Mouse (Mus musculus) megakaryocyte-erythroid progenitor cell, adult 5-6 weeks (primary cell): ENCODE data around the gene Klrb1. TPM values are rescaled to one million over a fixed set of nuclear protein-coding genes. Genes with fewer than 3 reads are reported as not detected.
A peak's percentile ranks its signal among the peaks of the same experiment; 100 is the strongest.

Experiments
- ATAC-seq: replicated peaks from 2 replicates; pipeline ENCODE4 v1.8.0; 2016; ENCODE audit warnings: mild to moderate bottlenecking, inconsistent platforms; ENCODE audit not compliant: severe bottlenecking, poor library complexity, low FRiP score, low TSS enrichment
- total RNA-seq, 2 experiments: library from RNA; stranded (forward) in 1 of 2; stranded (reverse) in 1 of 2; fragments of 200-1000, 215-1000 nt in 1 of 2; fragments of >200 nt in 1 of 2; fragmentation: Nextera tagmentation in 1 of 2; gene quantifications; 2 replicates each; pipeline ENCODE4 v1.2.3; 2014 to 2017

Gene Klrb1
- total RNA-seq, 2 experiments from 2014 or later = 2.4 TPM; not detected in 1

DNA sequence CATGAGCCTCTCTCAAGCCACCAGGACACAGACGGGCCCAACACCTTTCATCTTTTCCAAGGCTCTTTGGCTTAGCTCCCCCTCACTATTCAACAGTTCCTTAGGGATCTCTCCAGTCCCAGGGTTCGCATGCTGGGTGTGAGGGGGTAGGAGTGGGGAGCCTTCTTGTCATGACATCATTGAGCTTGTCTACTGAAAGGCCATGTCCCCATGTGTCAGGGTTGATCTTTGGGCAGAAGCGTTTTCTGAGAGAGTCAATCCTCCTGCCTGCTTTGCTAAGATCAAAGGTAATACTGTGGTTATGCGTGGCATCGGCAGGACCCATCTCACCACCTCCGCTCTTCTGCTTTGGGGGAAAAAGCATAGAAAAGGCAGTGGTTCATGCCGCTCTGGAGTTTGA, 14.6 kb upstream of the Klrb1 start:
- ATAC-seq = no peak

DNA sequence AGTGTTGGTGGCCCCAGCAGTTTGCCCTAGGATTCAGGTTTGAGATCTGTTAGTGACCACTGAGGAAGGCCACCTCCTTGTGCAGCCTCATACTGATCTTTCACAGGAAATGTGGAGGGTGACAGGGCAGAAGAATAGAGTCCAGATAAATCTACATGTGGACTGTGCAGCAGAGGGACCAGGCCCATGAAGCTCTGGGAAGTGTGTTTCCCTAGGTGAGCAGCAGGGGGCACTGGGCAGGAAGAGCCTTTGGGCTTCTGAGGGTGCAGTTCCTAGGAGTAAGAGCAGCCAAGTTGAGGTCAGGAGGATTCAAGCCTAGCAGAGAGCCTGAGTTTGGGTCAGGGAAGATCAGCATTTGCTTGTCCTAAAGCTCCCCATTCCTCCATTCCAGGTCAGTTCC, 13.2 kb upstream of the Klrb1 start:
- ATAC-seq = peak; percentile 93

DNA sequence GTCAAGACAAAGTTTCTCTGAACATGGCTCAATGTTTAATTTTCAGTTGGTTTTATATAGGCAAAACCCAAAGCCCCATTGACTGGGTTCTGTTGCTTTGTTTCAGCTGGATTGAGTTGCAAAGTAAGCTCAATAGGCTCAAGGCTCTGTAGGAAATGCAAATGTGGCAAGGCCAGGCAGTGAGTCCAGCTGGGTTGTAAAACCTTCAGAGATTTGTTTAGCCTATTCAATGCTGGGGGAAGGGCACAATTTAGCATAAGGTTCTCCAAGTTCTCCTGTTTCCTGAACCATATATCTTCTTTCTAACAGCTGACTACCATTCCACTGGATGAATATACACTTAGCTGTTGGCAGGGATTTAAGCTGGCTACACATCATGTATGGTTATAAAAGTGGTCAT, 12.0 kb upstream of the Klrb1 start:
- ATAC-seq = no peak

DNA sequence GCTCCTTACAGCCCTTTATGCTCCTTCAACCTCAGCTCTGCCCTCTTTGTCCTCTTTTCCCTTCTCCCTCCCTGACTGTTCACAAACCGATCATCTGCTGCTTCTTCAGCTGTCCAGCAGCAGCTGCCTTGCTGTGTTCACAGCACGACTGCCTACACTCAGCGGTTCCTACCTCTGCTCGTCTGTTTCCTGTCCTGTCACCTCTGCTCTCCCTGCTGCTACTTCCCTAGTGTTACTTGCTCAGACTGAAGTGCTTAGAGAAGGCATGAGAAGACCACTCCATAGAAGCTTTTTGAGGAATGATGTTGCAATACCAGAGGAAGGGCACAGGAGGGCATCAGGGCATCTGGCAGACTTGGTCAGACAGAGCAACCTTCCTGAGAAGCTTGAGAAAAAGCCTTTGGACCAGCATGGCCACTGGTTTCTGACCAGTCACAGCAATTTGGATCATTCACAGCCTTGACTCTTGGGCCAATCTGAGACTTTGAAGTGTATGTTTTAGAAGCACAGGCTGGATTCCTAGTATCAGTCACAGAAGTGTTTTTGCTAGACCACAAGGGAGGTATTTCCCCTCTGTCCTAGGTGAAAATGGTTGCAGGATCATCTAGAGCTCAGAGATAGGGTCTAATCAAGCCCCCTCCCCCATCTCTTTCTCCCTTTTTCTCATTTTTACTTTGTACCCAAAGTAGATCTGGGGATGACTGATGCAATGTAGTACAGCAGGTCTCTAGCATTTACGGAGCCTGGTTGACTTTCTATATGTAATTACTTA, 11.2 kb upstream of the Klrb1 start:
- ATAC-seq = peak; percentile 32; the same call in 1 of the 2 replicates

DNA sequence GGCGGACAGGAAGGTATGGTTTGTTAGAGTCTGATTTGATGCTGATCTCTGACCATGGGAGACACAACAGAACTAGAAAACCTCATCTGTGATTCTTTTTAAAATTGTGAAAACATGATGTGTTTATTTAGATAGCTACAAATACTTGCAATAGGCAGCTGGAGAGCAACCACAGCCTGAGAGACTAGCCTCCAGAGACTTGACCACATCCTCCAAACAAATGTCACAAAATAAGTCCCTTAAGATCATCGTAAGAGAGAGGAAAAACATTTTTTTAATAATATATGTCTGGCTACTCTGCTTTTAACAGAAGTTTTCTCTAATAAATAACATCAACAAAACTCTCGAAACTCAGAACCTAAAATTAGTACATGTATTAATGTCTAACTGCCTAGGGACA, 9.2 kb upstream of the Klrb1 start:
- no peak for ATAC-seq

DNA sequence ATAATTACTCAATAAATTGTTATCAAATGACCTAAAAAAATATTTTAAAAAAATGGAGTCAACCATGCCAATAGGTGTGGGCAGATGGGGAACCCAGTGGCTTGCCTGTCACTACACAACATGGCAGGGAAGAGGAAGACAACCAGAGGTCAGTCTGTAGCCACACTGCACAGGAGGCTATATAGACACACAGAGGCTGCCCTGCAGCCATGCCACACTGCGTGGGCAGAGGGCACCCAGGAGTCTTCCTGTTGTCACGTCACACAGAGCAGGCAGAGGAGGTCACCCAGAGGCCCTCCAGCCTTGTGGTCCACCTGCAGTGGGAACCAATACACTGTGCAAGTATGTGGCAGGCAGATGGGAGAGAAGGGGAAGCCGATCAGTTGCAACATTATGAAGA, 21.2 kb downstream of the Klrb1 start:
- no peak for ATAC-seq

DNA sequence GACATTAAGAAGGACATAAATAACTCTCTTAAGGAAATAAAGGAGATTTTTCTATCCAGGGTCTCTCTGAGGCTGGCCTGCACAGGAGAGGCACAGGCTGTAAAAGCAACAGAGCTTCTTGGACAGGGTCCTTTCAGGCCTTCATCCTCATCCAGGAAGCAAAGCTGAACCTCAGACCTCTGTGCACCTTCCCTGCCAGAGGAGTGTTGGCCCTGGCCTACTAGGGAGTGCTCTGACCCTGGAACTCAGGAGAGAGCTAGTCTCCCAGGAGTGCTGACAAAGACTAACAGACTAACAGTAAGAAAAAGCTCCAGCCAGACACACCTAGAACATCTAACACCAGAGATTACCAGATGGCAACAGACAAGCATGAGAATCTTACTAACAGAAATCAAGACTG, 43.3 kb downstream of the Klrb1 start:
- no peak for ATAC-seq

DNA sequence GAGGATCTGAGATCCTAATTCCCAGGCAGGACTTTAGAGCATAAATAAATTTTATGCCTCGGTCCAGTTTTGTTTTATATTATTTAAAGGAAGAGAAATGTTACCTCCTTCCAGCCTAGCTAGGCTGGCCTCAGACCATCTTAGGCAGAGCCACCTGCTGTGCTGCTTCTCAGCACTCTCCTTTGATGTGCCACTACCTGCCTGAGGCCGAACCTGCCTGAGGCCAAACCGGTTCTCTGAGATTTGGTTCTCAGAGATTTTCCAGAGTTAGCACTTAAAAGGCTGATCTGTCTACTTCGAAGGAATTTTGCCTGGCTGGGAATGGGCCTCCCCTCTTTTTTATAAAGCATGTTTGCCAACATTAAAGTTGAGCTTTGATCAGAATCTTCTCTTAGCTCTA, 52.9 kb downstream of the Klrb1 start:
- ATAC-seq = no peak

DNA sequence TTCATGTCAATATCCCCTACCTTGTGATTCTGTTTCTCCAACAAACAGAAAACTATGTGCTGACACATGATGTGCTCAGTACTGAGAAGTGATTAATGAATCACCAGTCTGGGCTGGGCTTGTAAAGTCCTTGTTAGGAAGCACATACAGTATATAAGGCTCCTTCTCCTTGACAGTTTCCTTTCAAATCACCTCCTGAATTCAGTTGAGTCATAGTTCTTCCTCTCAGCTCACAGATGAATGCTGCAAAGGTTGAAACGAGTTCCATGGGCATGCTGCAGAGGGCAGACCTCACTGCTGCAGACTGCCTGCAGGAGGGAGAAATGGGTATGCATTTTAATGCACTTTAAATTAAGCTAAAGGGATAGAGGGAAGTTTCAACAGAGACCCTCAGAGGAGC, 60.7 kb downstream of the Klrb1 start, which contains the start of gene Clec2h:
Gene Clec2h, plus strand, starts transcription at position 180 of the 400 bp plus-strand sequence.
- peak; percentile 63; the same call in 1 of the 2 replicates for ATAC-seq

DNA sequence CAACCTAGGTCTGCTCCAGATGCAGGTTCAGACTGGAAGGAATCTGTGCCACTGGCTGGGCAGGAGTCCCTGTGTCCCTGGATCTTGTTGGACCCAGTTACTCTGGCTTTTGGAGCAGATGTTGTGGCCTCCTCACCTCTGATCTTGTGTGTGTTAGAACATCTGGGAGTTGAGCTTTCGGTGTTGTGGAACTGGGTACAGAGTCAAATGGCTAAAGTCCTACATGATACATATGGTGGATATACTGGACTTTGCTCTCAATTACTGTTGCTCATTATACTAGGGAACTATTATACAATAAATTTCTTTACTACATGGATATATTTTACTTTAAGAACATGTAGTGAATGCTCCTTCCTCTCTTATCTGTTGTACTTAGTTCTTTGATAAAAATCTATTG, 61.6 kb downstream of the Klrb1 start:
- 0 out of 2 replicates have a peak, but pooled peaks have one; percentile 34 for ATAC-seq

Other genes starting within 250 kb of the Klrb1 start
- gene Pzp, start 196.3 kb downstream of the Klrb1 start, total RNA-seq (2014; fragmentation: Nextera tagmentation) = not detected in 2 replicates
- not detected in 2 replicates for gene Pzp, start 196.3 kb downstream of the Klrb1 start, total RNA-seq (2017)
- gene A2ml1, start 141.5 kb downstream of the Klrb1 start, total RNA-seq (2014; fragmentation: Nextera tagmentation) = not detected in 2 replicates
- gene A2ml1, start 141.5 kb downstream of the Klrb1 start, total RNA-seq (2017) = not detected in 2 replicates
- gene Klrb1a, start 99.5 kb downstream of the Klrb1 start, total RNA-seq (2014; fragmentation: Nextera tagmentation) = 7.4 TPM in 1 of 2 replicates, not detected in the other
- 2.0 TPM in 1 of 2 replicates, not detected in the other for gene Klrb1a, start 99.5 kb downstream of the Klrb1 start, total RNA-seq (2017)
- gene Clec2h, start 60.7 kb downstream of the Klrb1 start, total RNA-seq (2014; fragmentation: Nextera tagmentation) = not detected in 2 replicates
- gene Clec2h, start 60.7 kb downstream of the Klrb1 start, total RNA-seq (2017) = not detected in 2 replicates
- 0.39 and 1.2 TPM in 2 replicates for gene Klrb1c, start 66.2 kb upstream of the Klrb1 start, total RNA-seq (2014; fragmentation: Nextera tagmentation)
- gene Klrb1c, start 66.2 kb upstream of the Klrb1 start, total RNA-seq (2017) = 1.3 and 14.3 TPM in 2 replicates
- not detected in 2 replicates for gene Gm44511, start 103.3 kb upstream of the Klrb1 start, total RNA-seq (2014; fragmentation: Nextera tagmentation)
- gene Gm44511, start 103.3 kb upstream of the Klrb1 start, total RNA-seq (2017) = not detected in 2 replicates
- 0.94 TPM in 1 of 2 replicates, not detected in the other for gene Klrb1b, start 103.3 kb upstream of the Klrb1 start, total RNA-seq (2014; fragmentation: Nextera tagmentation)
- 1.8 and 5.5 TPM in 2 replicates for gene Klrb1b, start 103.3 kb upstream of the Klrb1 start, total RNA-seq (2017)
- gene Clec2i, start 164.5 kb upstream of the Klrb1 start, total RNA-seq (2014; fragmentation: Nextera tagmentation) = 0.90 and 1.5 TPM in 2 replicates
- 3.4 and 4.3 TPM in 2 replicates for gene Clec2i, start 164.5 kb upstream of the Klrb1 start, total RNA-seq (2017)
- 3.0 and 8.4 TPM in 2 replicates for gene BC035044, start 168.1 kb upstream of the Klrb1 start, total RNA-seq (2014; fragmentation: Nextera tagmentation)
- 0.85 and 13.2 TPM in 2 replicates for gene BC035044, start 168.1 kb upstream of the Klrb1 start, total RNA-seq (2017)
- not detected in 2 replicates for gene Clec2g, start 211.3 kb upstream of the Klrb1 start, total RNA-seq (2014; fragmentation: Nextera tagmentation)
- gene Clec2g, start 211.3 kb upstream of the Klrb1 start, total RNA-seq (2017) = not detected in 2 replicates